Comparison of ENCODE assay signal across 8 mouse cellular contexts in the genomic region with DNA sequence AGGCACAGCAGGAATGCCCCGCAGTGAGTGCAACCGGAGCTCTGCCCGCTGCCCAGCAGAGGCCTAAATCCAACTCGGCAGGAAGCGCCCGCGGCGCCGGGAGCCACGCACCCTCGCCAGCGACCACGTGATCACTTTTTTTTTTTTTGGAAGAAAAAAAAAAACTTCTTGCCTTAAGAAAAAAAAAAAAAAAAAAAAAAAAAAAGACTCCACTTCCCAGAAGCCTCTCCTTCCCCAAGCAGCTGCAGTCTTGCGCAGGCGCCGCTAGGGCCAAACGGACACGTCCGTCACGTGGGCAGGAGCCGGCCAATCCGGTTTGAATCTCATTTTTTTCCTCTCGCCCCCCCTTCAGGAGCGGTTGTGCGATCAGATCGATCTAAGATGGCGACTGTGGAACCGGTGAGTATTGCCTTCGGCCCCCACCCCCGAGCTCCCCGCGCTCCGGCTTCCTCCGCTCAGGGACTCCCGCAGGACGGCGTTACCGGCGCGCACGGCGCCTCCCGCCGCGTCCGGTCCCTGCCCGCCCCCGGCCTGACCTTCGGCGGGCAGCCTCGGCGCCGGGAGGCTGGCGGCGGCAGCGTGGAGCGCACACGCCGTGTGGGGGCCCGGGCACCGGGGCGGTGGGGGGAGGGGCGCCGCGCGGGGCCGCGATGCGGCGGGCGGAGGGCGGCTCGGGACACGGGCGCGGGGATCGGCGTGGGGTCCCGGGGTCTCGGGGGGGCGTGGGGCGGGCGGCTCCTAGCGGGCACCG. TPM values are rescaled to one million over a fixed set of nuclear protein-coding genes. Genes with fewer than 3 reads are reported as not detected.
DNase-seq lines count a peak whose midpoint lies in the region; ATAC-seq lines count a peak whose summit lies in the region.

No protein-coding gene starts in this region.

- peaks cover 21% of the 10 kb centered on the region for H3K4me1 ChIP-seq in hindbrain, embryonic 14.5 days (replicated peaks; ENCODE audit: control insufficient read depth, insufficient read depth, low read length)

- peak; percentile 95 for ATAC-seq in hindbrain, embryonic 14.5 days (ENCODE audit: low FRiP score)

- peak overlapping the region; percentile 99 for H3K4me3 ChIP-seq in hindbrain, embryonic 14.5 days (replicated peaks; ENCODE audit: low read length)

- no peaks in the 10 kb centered on the region for H3K9me3 ChIP-seq in hindbrain, embryonic 14.5 days (ENCODE audit: control insufficient read depth, low read length)

- peak; percentile 99 for DNase-seq in R1 (ENCODE audit: low read depth, low spot score)
- peak; percentile 95 to 97 for DNase-seq in cerebellum, postnatal 25 days
- DNase-seq in frontal cortex, postnatal 25 days (ENCODE audit: low spot score in 2 of 2) = peak; percentile 89 to 94
- peak; percentile 97 for DNase-seq in hindbrain, embryonic 14.5 days (ENCODE audit: low spot score)
- DNase-seq in layer of hippocampus, postnatal 36 days = peak; percentile 96 to 97
- peak; percentile 99 for DNase-seq in lung, postnatal 36 days
- DNase-seq in retina, postnatal 1 day = peak; percentile 99
- DNase-seq in urinary bladder, adult 18-20 months (ENCODE audit: low spot score in 2 of 2) = peak; percentile 90 to 98

- H3K9ac ChIP-seq in hindbrain, embryonic 14.5 days = peak overlapping the region; percentile 91

- H3K4me2 ChIP-seq in hindbrain, embryonic 14.5 days (replicated peaks) = peak overlapping the region; percentile 94

- WGBS in hindbrain, embryonic 14.5 days = under 1% methylated on average over 64 of the region's 85 CpGs

- no peaks in the 10 kb centered on the region for H3K27me3 ChIP-seq in hindbrain, embryonic 14.5 days (ENCODE audit: control insufficient read depth, insufficient read depth, low read length)

- H3K27ac ChIP-seq in hindbrain, embryonic 14.5 days = peak overlapping the region; percentile 97

- no peaks in the 10 kb centered on the region for H3K36me3 ChIP-seq in hindbrain, embryonic 14.5 days (replicated peaks; ENCODE audit: control insufficient read depth, insufficient read depth)

RNA-seq across cellular contexts. Expression of a gene that starts 1.1 kb away (rescaled TPM):
- polyA plus RNA-seq in hindbrain, embryonic 14.5 days (2014; fragmentation: Nextera tagmentation; extraction: Ambion mirVana) = 314 and 377 TPM in 2 replicates
- 100 to 1,000 TPM; 186 to 189 TPM for total RNA-seq in layer of hippocampus, postnatal 36 days (2021)

RNA-seq across cellular contexts. Expression of a gene that starts 37.8 kb away (rescaled TPM):
- 58.3 and 61.9 TPM in 2 replicates for polyA plus RNA-seq in hindbrain, embryonic 14.5 days (2014; fragmentation: Nextera tagmentation; extraction: Ambion mirVana)
- 10 to 100 TPM; 45.6 to 50.6 TPM for total RNA-seq in layer of hippocampus, postnatal 36 days (2021)

Comparison
In these comparisons a context has a peak if more than half of its experiments do, and no peak if none do; other contexts are left out.
1. Peak in every context shown above with its lines: DNase-seq, ATAC-seq, H3K4me3 ChIP-seq and H3K27ac ChIP-seq.